Mouse (Mus musculus): ENCODE measurements at regions not wholly inside any gene's neighbourhood (a gene's known extent, or its start where the extent isn't known, plus 50 kb on each side); places are given as distances from the start of the nearest gene placed in this dataset.

DNA sequence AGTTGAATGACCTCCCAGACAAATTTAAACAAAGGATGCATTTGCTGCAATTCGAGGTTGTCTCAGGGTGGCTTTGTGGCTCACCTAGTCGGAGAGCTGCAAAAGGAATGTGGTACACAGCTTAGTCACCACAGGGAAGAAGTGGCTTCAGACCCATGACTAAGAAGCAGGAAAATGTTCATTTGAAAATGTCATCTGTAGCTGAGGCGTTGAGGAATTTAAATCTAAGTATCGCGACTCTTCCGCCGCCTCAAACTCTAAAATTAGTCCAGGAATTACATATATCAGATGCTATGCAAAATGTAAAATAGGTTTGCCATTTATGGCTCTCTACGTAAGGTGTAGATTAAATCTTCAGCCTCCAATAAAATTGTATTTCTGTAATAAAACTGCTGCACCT is 325.9 kb downstream of the Mtx2 start:
- Histone ChIP-seq H3K4me2 (ENCODE audit: insufficient read depth, low read depth, poor library complexity, severe bottlenecking) (no peak overlapping the region), H3K9ac (ENCODE audit: insufficient read depth, low read depth) (no peak overlapping the region), H3K9me3 (replicated peaks; ENCODE audit: low read length) (no peaks in the 10 kb centered on the region), H3K79me2 (replicated peaks; ENCODE audit: control insufficient read depth, extremely low read depth, insufficient read depth, poor library complexity, severe bottlenecking) (no peaks in the 10 kb centered on the region), H3K36me3 (replicated peaks in 1 of 2; ENCODE audit: control insufficient read depth in 1 of 2, insufficient read depth in 1 of 2, low read length in 1 of 2) (no peaks in the 10 kb centered on the region), H3K27ac (ENCODE audit: insufficient read depth, low read depth) (no peak overlapping the region), H3K4me1 (ENCODE audit: control insufficient read depth in 1 of 2, insufficient read depth in 2 of 2) (0 out of 4 replicates have a peak, but pooled peaks cover 0 to 4% of the 10 kb centered on the region in 2 experiments), H3K4me3 (replicated peaks in 1 of 3; ENCODE audit: low read depth in 2 of 3, low read length in 2 of 3, poor library complexity in 1 of 3) (no peak overlapping the region), H3K27me3 (replicated peaks) (no peaks in the 10 kb centered on the region)
- in situ Hi-C loops (cut with MboI; ENCODE audit: low pct_ligation_motif_present, low pct_unique_long_range_greater_than_20kb, low sequenced_read_pairs), result no loop called here
- dilution Hi-C loops (cut with MboI; ENCODE audit: extremely low pct_ligation_motif_present, extremely low pct_unique_long_range_greater_than_20kb, low sequenced_read_pairs), result no loop called here
- DNase-seq (ENCODE audit: extremely low read depth), result no peak
- TF ChIP-seq USF1 (IDR thresholded peaks at IDR 0.05; ENCODE audit: low read depth, low read length) (no peak), E2F4 (IDR thresholded peaks at IDR 0.05; ENCODE audit: insufficient replicate concordance, low read depth, low read length) (no peak), CHD1 (IDR thresholded peaks at IDR 0.05; ENCODE audit: low read depth, low read length) (no peak), POLR2A (IDR thresholded peaks at IDR 0.05; ENCODE audit: low read depth, low read length) (no peak), ELF1 (IDR thresholded peaks at IDR 0.05; ENCODE audit: low read depth, low read length) (no peak), SMC3 (IDR thresholded peaks at IDR 0.05; ENCODE audit: low read depth, low read length) (no peak), RCOR1 (conservative IDR thresholded peaks at IDR 0.05; ENCODE audit: low read depth, low read length) (no peak), CTCF (conservative IDR thresholded peaks at IDR 0.05 in 1 of 2, IDR thresholded peaks at IDR 0.05 in 1 of 2; ENCODE audit: low read depth in 2 of 2, low read length in 2 of 2) (no peak), ZMIZ1 (IDR thresholded peaks at IDR 0.05; ENCODE audit: low read depth, low read length) (no peak), USF2 (conservative IDR thresholded peaks at IDR 0.05; ENCODE audit: low read depth, low read length) (no peak), PAX5 (IDR thresholded peaks at IDR 0.05; ENCODE audit: low read length) (no peak), IRF4 (IDR thresholded peaks at IDR 0.05; ENCODE audit: low read depth, low read length) (no peak), ZKSCAN1 (IDR thresholded peaks at IDR 0.05; ENCODE audit: borderline replicate concordance, low read depth, low read length) (no peak), MEF2A (IDR thresholded peaks at IDR 0.05; ENCODE audit: borderline replicate concordance, low read depth, low read length) (no peak), ZC3H11A (IDR thresholded peaks at IDR 0.05; ENCODE audit: low read depth, low read length) (no peak), TCF12 (IDR thresholded peaks at IDR 0.05; ENCODE audit: low read depth, low read length) (no peak), SIN3A (IDR thresholded peaks at IDR 0.05; ENCODE audit: low read length) (no peak), ETS1 (conservative IDR thresholded peaks at IDR 0.05; ENCODE audit: low read depth, low read length) (no peak), GABPA (IDR thresholded peaks at IDR 0.05; ENCODE audit: insufficient replicate concordance, low read depth, low read length) (no peak), ZNF384 (IDR thresholded peaks at IDR 0.05; ENCODE audit: low read depth, low read length) (no peak)

DNA sequence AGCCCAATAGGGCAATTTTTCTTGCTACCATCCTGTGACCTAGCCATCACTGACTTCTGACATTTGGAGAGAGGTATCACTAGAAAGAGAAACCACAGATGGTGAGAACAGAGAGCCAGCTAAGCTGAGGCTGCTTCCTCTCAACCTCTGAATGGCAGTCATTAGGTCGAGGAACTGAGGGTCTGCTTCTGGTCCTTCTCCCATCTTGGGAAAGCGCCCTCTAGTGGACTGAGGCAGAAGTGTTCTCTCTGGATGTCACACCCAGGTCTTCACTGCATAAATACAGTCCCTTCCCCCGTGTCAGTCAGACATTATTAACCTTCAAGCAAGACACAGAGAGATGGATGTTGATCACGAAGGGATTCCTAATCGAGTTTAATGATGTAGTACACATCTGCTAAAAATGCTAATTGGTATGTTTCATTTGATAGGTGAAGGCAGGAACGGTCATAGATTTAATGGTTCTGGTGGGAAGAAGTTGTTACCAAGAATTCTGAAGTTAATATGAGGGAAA is 326.9 kb downstream of the Mtx2 start:
- TF ChIP-seq CHD1 (IDR thresholded peaks at IDR 0.05; ENCODE audit: low read depth, low read length), result no peak
- no peak for TF ChIP-seq ELF1 (IDR thresholded peaks at IDR 0.05; ENCODE audit: low read depth, low read length)
- no peak for TF ChIP-seq ZKSCAN1 (IDR thresholded peaks at IDR 0.05; ENCODE audit: borderline replicate concordance, low read depth, low read length)
- peak; percentile 9 for TF ChIP-seq RAD21 (IDR thresholded peaks at IDR 0.05; ENCODE audit: low read depth, low read length)
- TF ChIP-seq SIN3A (IDR thresholded peaks at IDR 0.05; ENCODE audit: low read length), result no peak
- peak; percentile 71 to 97 for TF ChIP-seq CTCF (conservative IDR thresholded peaks at IDR 0.05 in 1 of 2, IDR thresholded peaks at IDR 0.05 in 1 of 2; ENCODE audit: low read depth in 2 of 2, low read length in 2 of 2)
- no peak for TF ChIP-seq POLR2AphosphoS2 (IDR thresholded peaks at IDR 0.05; ENCODE audit: low read depth, low read length)
- TF ChIP-seq EP300 (IDR thresholded peaks at IDR 0.05; ENCODE audit: low read length), result no peak
- no peak for TF ChIP-seq KAT2A (IDR thresholded peaks at IDR 0.05; ENCODE audit: insufficient replicate concordance, low read length)
- TF ChIP-seq MXI1 (IDR thresholded peaks at IDR 0.05; ENCODE audit: low read depth, low read length), result no peak
- TF ChIP-seq RCOR1 (conservative IDR thresholded peaks at IDR 0.05; ENCODE audit: low read depth, low read length), result no peak
- no peak for TF ChIP-seq IRF4 (IDR thresholded peaks at IDR 0.05; ENCODE audit: low read depth, low read length)
- peak; percentile 43; the same call in 1 of the 2 replicates for TF ChIP-seq SMC3 (IDR thresholded peaks at IDR 0.05; ENCODE audit: low read depth, low read length)
- TF ChIP-seq USF1 (IDR thresholded peaks at IDR 0.05; ENCODE audit: low read depth, low read length), result no peak
- TF ChIP-seq UBTF (IDR thresholded peaks at IDR 0.05; ENCODE audit: low read depth, low read length), result no peak
- TF ChIP-seq HCFC1 (IDR thresholded peaks at IDR 0.05; ENCODE audit: low read depth, low read length), result no peak
- TF ChIP-seq ZC3H11A (IDR thresholded peaks at IDR 0.05; ENCODE audit: low read depth, low read length), result no peak
- TF ChIP-seq MAX (IDR thresholded peaks at IDR 0.05; ENCODE audit: low read length), result no peak
- TF ChIP-seq ZNF384 (IDR thresholded peaks at IDR 0.05; ENCODE audit: low read depth, low read length), result no peak
- TF ChIP-seq NRF1 (IDR thresholded peaks at IDR 0.05; ENCODE audit: low read depth, low read length), result no peak
- TF ChIP-seq BHLHE40 (IDR thresholded peaks at IDR 0.05; ENCODE audit: low read depth, low read length), result no peak
- TF ChIP-seq TBP (conservative IDR thresholded peaks at IDR 0.05; ENCODE audit: low read depth, low read length), result no peak
- Histone ChIP-seq H3K9me3 (replicated peaks; ENCODE audit: low read length) (no peaks in the 10 kb centered on the region), H3K9ac (ENCODE audit: insufficient read depth, low read depth) (no peak overlapping the region), H3K36me3 (replicated peaks in 1 of 2; ENCODE audit: control insufficient read depth in 1 of 2, insufficient read depth in 1 of 2, low read length in 1 of 2) (no peaks in the 10 kb centered on the region), H3K27me3 (replicated peaks) (no peaks in the 10 kb centered on the region), H3K27ac (ENCODE audit: insufficient read depth, low read depth) (no peak overlapping the region), H3K4me3 (replicated peaks in 1 of 3; ENCODE audit: low read depth in 2 of 3, low read length in 2 of 3, poor library complexity in 1 of 3) (no peak overlapping the region), H3K4me1 (ENCODE audit: control insufficient read depth in 1 of 2, insufficient read depth in 2 of 2) (0 out of 4 replicates have a peak, but pooled peaks cover 0 to 4% of the 10 kb centered on the region in 2 experiments), H3K4me2 (ENCODE audit: insufficient read depth, low read depth, poor library complexity, severe bottlenecking) (no peak overlapping the region), H3K79me2 (replicated peaks; ENCODE audit: control insufficient read depth, extremely low read depth, insufficient read depth, poor library complexity, severe bottlenecking) (no peaks in the 10 kb centered on the region)
- DNase-seq (ENCODE audit: extremely low read depth), result peak; percentile 77
- in situ Hi-C loops (cut with MboI; ENCODE audit: low pct_ligation_motif_present, low pct_unique_long_range_greater_than_20kb, low sequenced_read_pairs) (no loop called here), dilution Hi-C loops (cut with MboI; ENCODE audit: extremely low pct_ligation_motif_present, extremely low pct_unique_long_range_greater_than_20kb, low sequenced_read_pairs) (no loop called here)
